Mouse (Mus musculus) midbrain, embryonic 16.5 days (tissue): ENCODE data around the gene Tgtp2. TPM values are rescaled to one million over a fixed set of nuclear protein-coding genes. Genes with fewer than 3 reads are reported as not detected.
"Not testable (repeated sequence)": the region's sequence is repeated elsewhere in the genome, so short reads cannot be mapped to it uniquely, and the experiment has no call there.

ENCODE experiments used
- ATAC-seq: fragments of 200-750 bp; cut with Nextera tagmentation; 2 replicates; pipeline ENCODE4 v1.8.0; 2017; ENCODE audit warnings: moderate TSS enrichment
- H3K27ac ChIP-seq: fragments of 300-500 bp; sonication (generic); 2 replicates; pipeline ENCODE4 v1.5.1; 2014; ENCODE audit warnings: mild to moderate bottlenecking, low read length, mixed read lengths
- H3K27me3 ChIP-seq: fragments of 300-500 bp; sonication (generic); 2 replicates; pipeline ENCODE4 v1.6.1; 2014; ENCODE audit warnings: low read depth, low read length, mixed read lengths; ENCODE audit not compliant: control insufficient read depth, insufficient read depth
- H3K36me3 ChIP-seq: fragments of 300-500 bp; sonication (generic); 2 replicates; pipeline ENCODE4 v1.6.1; 2014; ENCODE audit warnings: mild to moderate bottlenecking, low read length, moderate library complexity, mixed read lengths; ENCODE audit not compliant: control insufficient read depth, insufficient read depth
- H3K4me1 ChIP-seq: fragments of 300-500 bp; sonication (generic); 2 replicates; pipeline ENCODE4 v1.6.1; 2014; ENCODE audit warnings: mild to moderate bottlenecking, low read length, mixed read lengths; ENCODE audit not compliant: control insufficient read depth, insufficient read depth
- H3K4me2 ChIP-seq: fragments of 300-500 bp; sonication (generic); 2 replicates; pipeline ENCODE4 v1.6.1; 2014; ENCODE audit warnings: mild to moderate bottlenecking, low read length, mixed read lengths
- H3K4me3 ChIP-seq: fragments of 300-500 bp; sonication (generic); 2 replicates; pipeline ENCODE4 v1.5.1; 2014; ENCODE audit warnings: low read depth, mild to moderate bottlenecking, low read length, moderate library complexity, mixed read lengths
- H3K9ac ChIP-seq: fragments of 300-500 bp; sonication (generic); 2 replicates; pipeline ENCODE4 v1.6.1; 2014; ENCODE audit warnings: low read depth, low read length, mixed read lengths
- H3K9me3 ChIP-seq: fragments of 300-500 bp; sonication (generic); replicated peaks from 2 replicates; pipeline ENCODE4 v1.6.1; 2014; ENCODE audit warnings: mild to moderate bottlenecking, low read length, mixed read lengths; ENCODE audit not compliant: control insufficient read depth, poor library complexity, severe bottlenecking
- WGBS: fragments of 180-500 bp; shearing (Covaris S2); extraction: QIAGEN DNeasy Blood & Tissue Kit; methylation state at CpG from one replicate; pipeline ENCODE4 v1.1.7; 2014; 5-methylcytosine and 5-hydroxymethylcytosine counted together
- polyA plus RNA-seq: library from polyadenylated mRNA; unstranded; fragments of >200 nt; fragmentation: Nextera tagmentation; extraction: Ambion mirVana; gene quantifications from 2 replicates; pipeline ENCODE4 v1.2.1, GENCODE M21; 2015

The Tgtp2 gene
- not detected in 2 replicates for polyA plus RNA-seq

DNA sequence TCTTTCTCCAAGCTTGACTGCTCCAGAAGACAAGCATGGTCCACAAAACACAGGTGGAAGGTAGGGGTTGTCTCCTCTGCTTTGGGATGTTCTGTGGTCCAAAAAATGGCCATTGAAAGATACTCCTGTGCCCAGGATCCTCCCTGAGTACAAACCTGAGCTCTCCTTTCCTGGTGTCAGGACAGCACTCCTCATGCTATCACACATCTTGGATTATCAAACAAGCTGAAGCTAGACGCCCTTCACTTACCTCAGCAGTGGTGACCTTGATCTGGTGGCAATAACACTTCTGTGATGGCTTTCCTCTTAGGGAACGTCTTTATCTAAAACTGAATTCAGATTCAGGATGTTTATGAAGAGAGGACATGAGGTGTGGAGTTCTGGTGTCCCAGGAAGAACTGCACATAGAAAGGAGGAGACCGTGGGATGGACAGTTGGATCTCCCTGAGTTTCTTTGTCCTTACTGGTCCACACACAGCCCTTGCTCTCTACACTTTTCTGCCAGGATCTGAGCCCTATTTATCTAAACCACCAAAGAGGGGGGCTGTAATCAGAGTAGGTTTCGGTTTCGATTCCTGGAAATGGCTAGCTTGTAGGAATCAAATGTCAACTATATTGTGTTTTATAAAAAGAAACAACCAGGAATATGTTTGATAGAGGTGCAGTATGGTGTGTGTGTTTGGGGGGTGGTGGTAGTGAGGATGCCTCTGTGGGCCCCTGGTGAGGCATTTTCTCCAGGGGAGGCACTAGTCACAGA, at the start of gene Tgtp2:
Gene Tgtp2, minus strand, starts transcription at position 494 of the 757 bp plus-strand sequence.
- H3K4me1 ChIP-seq, H3K36me3 ChIP-seq, H3K4me2 ChIP-seq, ATAC-seq, H3K4me3 ChIP-seq, H3K27me3 ChIP-seq, H3K9me3 ChIP-seq, H3K27ac ChIP-seq, H3K9ac ChIP-seq: not testable (repeated sequence)
- WGBS, result 83% methylated on average over 5 of the region's 5 CpGs

DNA sequence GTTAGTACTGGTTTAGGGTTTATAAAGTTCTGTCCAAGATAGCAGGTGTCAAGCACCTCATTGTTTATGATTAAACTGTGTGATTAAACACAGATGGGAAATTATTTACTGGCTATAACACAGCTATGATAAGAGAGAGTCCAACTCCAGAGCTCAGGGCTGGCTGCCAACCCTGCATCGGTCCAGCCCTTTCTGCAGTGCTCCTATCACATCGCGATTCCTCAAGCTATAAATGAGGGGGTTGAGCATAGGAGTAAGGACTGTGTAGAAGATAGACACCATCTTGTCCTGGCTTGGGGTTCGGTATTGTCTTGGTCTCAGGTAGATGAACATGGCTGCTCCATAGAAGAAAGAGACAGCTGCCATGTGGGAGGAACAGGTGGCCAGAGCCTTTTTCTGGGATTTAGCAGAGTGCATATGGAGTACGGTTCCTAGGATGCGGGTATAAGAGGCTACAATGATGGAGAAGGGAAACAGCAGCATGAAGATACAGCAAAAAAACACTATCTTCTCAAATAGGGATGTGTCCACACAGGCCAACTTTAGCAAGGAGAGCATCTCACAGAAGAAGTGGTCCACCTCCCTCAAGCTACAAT, 48.7 kb upstream of the Tgtp2 start:
- no peak overlapping the region for H3K4me3 ChIP-seq
- H3K36me3 ChIP-seq, result no peaks in the 10 kb centered on the region
- no peak overlapping the region for H3K27ac ChIP-seq
- H3K4me2 ChIP-seq, result no peak overlapping the region
- H3K27me3 ChIP-seq, result no peaks in the 10 kb centered on the region
- no peak for ATAC-seq
- H3K9ac ChIP-seq, result no peak overlapping the region
- no peaks in the 10 kb centered on the region for H3K9me3 ChIP-seq
- no peaks in the 10 kb centered on the region for H3K4me1 ChIP-seq
- WGBS, result 93% methylated on average over 6 of the region's 6 CpGs

DNA sequence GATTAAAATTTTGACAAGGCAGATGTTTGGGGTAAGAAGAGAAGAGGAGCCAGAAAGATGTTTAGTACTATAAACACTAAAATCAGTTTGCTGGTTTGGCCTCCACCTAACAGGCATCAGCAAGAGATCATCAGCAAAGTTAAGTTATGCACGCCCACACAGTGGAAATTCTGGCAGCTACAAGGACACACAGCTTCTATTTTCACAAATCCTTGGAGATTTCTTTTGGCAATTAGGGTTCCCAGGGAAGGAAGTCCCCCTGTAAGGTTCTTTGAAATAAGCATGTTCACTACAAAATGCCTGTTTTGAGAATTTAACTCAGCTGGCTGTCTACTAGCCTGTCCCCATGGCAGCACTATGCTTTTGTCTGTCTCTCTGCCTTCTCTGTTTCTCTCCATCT, 47.0 kb upstream of the Tgtp2 start:
- no peak overlapping the region for H3K4me3 ChIP-seq
- no peak overlapping the region for H3K27ac ChIP-seq
- H3K9me3 ChIP-seq, result no peaks in the 10 kb centered on the region
- whole genome bisulfite sequencing, result 74% methylated on average over 1 of the region's 1 CpGs
- H3K27me3 ChIP-seq, result no peaks in the 10 kb centered on the region
- ATAC-seq, result no peak
- no peak overlapping the region for H3K9ac ChIP-seq
- H3K36me3 ChIP-seq, result no peaks in the 10 kb centered on the region
- H3K4me1 ChIP-seq, result no peaks in the 10 kb centered on the region
- no peak overlapping the region for H3K4me2 ChIP-seq

DNA sequence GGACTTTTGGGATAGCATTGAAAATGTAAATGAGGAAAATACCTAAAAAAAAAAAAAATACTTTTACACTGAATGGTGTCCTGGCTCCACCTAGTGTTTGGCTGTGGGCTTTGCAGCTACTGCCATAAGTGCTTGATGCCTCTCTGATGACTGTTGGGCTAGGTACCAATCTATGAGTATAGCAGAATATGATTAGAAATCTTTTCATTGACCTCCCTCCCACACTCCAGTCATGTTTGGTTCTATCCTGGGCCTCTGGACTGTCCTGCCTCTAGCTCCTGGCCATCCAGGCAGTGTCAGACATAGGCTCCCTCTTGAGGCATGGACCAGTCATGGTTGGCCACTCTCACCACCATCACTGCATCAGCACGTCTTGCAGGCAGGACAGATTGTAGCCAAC, 44.8 kb upstream of the Tgtp2 start:
- no peak for ATAC-seq
- Histone ChIP-seq H3K27me3 (no peaks in the 10 kb centered on the region), H3K4me2 (no peak overlapping the region), H3K27ac (no peak overlapping the region), H3K9me3 (no peaks in the 10 kb centered on the region), H3K4me3 (no peak overlapping the region), H3K36me3 (no peaks in the 10 kb centered on the region), H3K9ac (no peak overlapping the region), H3K4me1 (no peaks in the 10 kb centered on the region)
- 53% methylated on average over 1 of the region's 1 CpGs for WGBS

DNA sequence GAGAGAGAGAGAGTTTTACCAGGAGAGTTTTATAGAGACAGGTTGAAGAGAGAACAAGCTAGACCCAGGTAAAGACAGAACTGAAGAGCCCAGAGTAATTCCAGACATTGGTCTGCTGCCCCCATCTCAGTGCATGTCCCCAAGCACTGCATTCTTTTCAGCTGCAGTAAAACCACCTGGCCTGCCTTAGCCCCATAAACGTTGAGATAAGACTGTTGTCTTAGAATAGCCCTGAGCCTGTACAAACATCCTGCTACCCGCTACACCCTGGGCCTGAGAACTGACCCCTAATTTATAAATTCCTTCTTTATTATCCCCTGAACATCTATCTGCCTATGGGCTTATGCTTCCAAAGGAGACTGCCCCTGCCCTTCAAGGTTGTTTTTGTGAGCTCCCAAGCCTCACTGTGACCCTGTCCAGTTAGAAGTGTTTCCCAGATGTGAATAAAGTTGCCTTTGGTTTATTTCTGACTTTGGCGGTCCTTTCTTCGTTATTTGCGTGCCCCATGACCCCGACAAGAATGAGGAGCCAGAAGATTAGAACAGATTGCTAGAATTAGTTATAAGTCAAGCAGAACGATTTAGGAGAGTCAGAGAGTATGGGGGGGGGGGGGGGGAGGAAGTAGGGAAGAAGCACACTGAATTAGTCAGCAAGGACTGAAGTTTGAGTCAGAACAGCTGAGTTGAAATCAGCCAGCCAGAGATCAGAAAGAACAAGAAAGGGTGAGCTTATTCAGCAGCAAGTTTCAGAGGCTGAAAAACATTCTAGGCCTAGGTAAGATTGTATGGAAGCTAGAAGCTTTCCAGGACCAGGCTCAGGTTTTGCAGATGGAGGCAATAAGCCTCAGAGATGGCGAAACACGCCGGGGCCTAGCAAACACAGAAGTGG, 43.9 kb upstream of the Tgtp2 start:
- H3K27ac ChIP-seq, result no peak overlapping the region
- H3K27me3 ChIP-seq, result no peaks in the 10 kb centered on the region
- no peaks in the 10 kb centered on the region for H3K9me3 ChIP-seq
- WGBS, result 67% methylated on average over 10 of the region's 10 CpGs
- no peak overlapping the region for H3K4me2 ChIP-seq
- no peak overlapping the region for H3K9ac ChIP-seq
- ATAC-seq, result no peak
- no peaks in the 10 kb centered on the region for H3K36me3 ChIP-seq
- H3K4me1 ChIP-seq, result no peaks in the 10 kb centered on the region
- H3K4me3 ChIP-seq, result no peak overlapping the region

DNA sequence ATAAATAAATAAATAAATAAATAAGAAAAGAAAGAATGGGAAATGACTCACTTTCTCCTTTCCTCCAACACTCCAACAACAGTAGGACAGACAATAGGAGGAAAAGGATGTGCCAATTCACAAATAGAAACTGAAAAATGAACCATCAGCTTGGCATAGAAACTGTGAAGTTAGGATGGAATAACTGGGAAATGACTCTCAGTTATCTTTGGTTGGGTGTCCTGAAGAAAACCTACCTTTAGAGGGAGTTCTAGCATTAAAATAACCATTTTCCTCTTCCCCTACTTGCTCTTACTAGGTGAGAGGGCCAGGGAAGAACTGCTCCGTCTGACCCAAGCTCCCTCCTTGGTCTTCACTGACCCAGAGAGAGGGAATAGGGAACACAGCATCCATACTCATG, 41.7 kb upstream of the Tgtp2 start:
- Histone ChIP-seq H3K9me3 (no peaks in the 10 kb centered on the region), H3K4me2 (no peak overlapping the region), H3K36me3 (no peaks in the 10 kb centered on the region), H3K4me1 (no peaks in the 10 kb centered on the region), H3K9ac (no peak overlapping the region), H3K4me3 (no peak overlapping the region), H3K27me3 (no peaks in the 10 kb centered on the region), H3K27ac (no peak overlapping the region)
- 57% methylated on average over 1 of the region's 1 CpGs for WGBS
- no peak for ATAC-seq

DNA sequence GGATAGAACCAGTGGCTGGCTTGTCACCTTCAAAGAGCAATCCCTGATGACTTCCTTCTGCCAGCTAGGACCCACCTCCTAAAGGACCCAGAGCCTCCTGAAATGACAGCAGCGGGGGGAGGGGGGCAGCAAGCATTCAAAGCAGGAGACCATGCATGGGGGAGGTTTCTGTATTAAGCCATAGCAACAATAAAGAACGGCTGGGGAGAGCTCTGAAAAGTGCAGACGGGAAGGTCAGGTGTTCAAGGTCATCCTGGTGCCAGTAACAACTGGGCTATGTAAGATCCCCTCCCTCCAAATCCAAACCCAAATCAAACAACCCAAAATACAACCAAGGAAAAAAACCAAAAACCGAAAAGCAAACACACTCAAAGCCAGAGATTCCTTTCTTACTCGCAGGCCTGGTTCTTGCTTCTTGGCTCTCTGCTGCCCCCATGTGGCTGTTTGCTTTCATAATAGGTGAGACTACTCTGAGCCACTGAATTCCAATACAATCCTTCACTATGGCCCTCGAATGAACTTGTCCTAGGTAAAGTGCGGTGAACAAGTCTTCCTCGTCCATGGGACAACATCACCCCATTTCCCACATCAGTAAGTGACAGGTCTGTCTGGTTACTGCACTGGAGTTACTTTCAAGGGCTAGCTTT, 39.2 kb upstream of the Tgtp2 start:
- Histone ChIP-seq H3K4me3 (no peak overlapping the region), H3K36me3 (no peaks in the 10 kb centered on the region), H3K4me2 (no peak overlapping the region), H3K27ac (no peak overlapping the region), H3K9me3 (no peaks in the 10 kb centered on the region), H3K4me1 (no peaks in the 10 kb centered on the region), H3K9ac (no peak overlapping the region), H3K27me3 (no peaks in the 10 kb centered on the region)
- peak; percentile 83 for ATAC-seq
- WGBS, result 19% methylated on average over 8 of the region's 8 CpGs

DNA sequence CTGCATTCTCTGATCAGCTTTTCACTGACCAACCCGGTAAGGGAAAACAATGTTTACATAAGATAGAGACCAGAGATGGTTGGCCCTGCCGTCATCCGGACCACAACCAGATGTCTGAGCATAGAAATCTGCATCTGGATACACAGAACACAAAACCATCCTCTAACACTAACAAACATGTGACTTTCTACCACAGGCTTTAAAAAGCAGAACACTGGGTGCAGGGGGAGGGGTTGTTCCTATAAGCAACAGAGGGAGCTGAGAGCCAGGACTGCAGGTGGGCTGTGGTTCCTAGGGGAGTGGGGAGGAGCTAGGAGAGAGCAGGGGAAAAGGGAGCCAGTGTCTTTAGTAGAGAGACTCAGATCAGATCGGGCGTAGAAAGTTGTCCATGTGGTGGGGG, 37.5 kb upstream of the Tgtp2 start:
- Histone ChIP-seq H3K36me3 (no peaks in the 10 kb centered on the region), H3K4me2 (no peak overlapping the region), H3K4me3 (no peak overlapping the region), H3K9me3 (no peaks in the 10 kb centered on the region), H3K27ac (no peak overlapping the region), H3K27me3 (no peaks in the 10 kb centered on the region), H3K9ac (no peak overlapping the region), H3K4me1 (no peaks in the 10 kb centered on the region)
- no peak for ATAC-seq
- WGBS, result 55% methylated on average over 5 of the region's 5 CpGs
